Mouse (Mus musculus) embryonic facial prominence, embryonic 11.5 days (tissue): Measurements from ENCODE around the gene Ercc6l. TPM values are rescaled to one million over a fixed set of nuclear protein-coding genes. Genes with fewer than 3 reads are reported as not detected.

Source experiments
- ATAC-seq: fragments of 200-750 bp; cut with Nextera tagmentation; replicated peaks from 2 replicates; pipeline ENCODE4 v1.8.0; 2017; ENCODE audit warnings: low read depth; ENCODE audit not compliant: insufficient number of reproducible peaks, low FRiP score, low TSS enrichment
- DNase-seq: peaks from one replicate; pipeline ENCODE4 v3.0.0-alpha.2; 2015; ENCODE audit warnings: low spot score
- H3K27ac ChIP-seq: fragments of 300-500 bp; sonication (generic); replicated peaks from 2 replicates; pipeline ENCODE4 v1.5.1; 2014; ENCODE audit warnings: mild to moderate bottlenecking, low read depth, low read length, control low read depth
- H3K27me3 ChIP-seq: fragments of 300-500 bp; sonication (generic); 2 replicates; pipeline ENCODE4 v1.6.1; 2014; ENCODE audit warnings: mild to moderate bottlenecking, low read length, moderate library complexity, mixed read lengths; ENCODE audit not compliant: control insufficient read depth, insufficient read depth
- H3K36me3 ChIP-seq: fragments of 300-500 bp; sonication (generic); replicated peaks from 2 replicates; pipeline ENCODE4 v1.6.1; 2014; ENCODE audit warnings: low read depth, mild to moderate bottlenecking, low read length, moderate library complexity, mixed read lengths; ENCODE audit not compliant: control insufficient read depth, insufficient read depth
- H3K4me1 ChIP-seq: fragments of 300-500 bp; sonication (generic); 2 replicates; pipeline ENCODE4 v1.6.1; 2014; ENCODE audit warnings: low read length, mixed read lengths; ENCODE audit not compliant: control insufficient read depth, insufficient read depth
- H3K4me2 ChIP-seq: fragments of 300-500 bp; sonication (generic); 2 replicates; pipeline ENCODE4 v1.6.1; 2014; ENCODE audit warnings: low read depth, mild to moderate bottlenecking, control low read depth, low read length, moderate library complexity
- H3K4me3 ChIP-seq: fragments of 300-500 bp; sonication (generic); 2 replicates; pipeline ENCODE4 v1.5.1; 2014; ENCODE audit warnings: low read depth, low read length, control low read depth
- H3K9ac ChIP-seq: fragments of 300-500 bp; sonication (generic); replicated peaks from 2 replicates; pipeline ENCODE4 v1.6.1; 2014; ENCODE audit warnings: mild to moderate bottlenecking, control low read depth, low read length
- H3K9me3 ChIP-seq: fragments of 300-500 bp; sonication (generic); replicated peaks from 2 replicates; pipeline ENCODE4 v1.6.1; 2016; ENCODE audit warnings: mild to moderate bottlenecking, low read length, inconsistent platforms, mixed read lengths; ENCODE audit not compliant: control insufficient read depth
- WGBS: fragments of 180-500 bp; shearing (Covaris S2); extraction: QIAGEN DNeasy Blood & Tissue Kit; methylation state at CpG from one replicate; pipeline ENCODE4 v1.1.7; 2014; 5-methylcytosine and 5-hydroxymethylcytosine counted together
- polyA plus RNA-seq: library from polyadenylated mRNA; unstranded; fragments of >200 nt; fragmentation: Nextera tagmentation; extraction: Ambion mirVana; gene quantifications from 2 replicates; pipeline ENCODE4 v1.2.1, GENCODE M21; 2014

The Ercc6l gene
- polyA plus RNA-seq, 1 experiment from 2014 or later, result 28.5 TPM

DNA sequence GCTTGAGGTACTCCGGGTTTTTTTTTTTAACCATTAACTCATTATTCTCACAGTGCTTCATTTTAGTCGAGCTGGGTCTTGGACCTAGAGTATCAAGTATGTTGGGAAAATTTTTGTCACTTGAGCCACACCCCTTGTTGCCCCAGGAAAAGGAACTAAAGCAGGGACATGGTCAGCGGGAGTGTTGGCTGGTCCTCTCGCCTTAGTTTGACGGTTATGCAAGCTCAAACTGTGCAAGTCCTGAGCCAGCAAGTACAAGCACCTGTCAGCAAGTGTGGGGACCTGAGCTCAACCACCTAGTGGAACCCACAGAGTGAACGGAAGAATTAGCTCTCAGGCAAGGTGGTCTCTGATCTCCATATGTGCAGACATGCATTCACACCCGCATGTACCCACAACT lies 55.0 kb downstream of the Ercc6l start:
- no peaks in the 10 kb centered on the region for H3K36me3 ChIP-seq
- DNase-seq (no peak), ATAC-seq (no peak)
- H3K9me3 ChIP-seq, result no peaks in the 10 kb centered on the region
- WGBS, result 60% methylated on average over 7 of the region's 7 CpGs
- H3K4me3 ChIP-seq, result no peak overlapping the region
- H3K27ac ChIP-seq, result no peak overlapping the region
- H3K4me1 ChIP-seq, result no peaks in the 10 kb centered on the region
- H3K9ac ChIP-seq, result no peak overlapping the region
- H3K27me3 ChIP-seq, result no peaks in the 10 kb centered on the region
- no peak overlapping the region for H3K4me2 ChIP-seq

DNA sequence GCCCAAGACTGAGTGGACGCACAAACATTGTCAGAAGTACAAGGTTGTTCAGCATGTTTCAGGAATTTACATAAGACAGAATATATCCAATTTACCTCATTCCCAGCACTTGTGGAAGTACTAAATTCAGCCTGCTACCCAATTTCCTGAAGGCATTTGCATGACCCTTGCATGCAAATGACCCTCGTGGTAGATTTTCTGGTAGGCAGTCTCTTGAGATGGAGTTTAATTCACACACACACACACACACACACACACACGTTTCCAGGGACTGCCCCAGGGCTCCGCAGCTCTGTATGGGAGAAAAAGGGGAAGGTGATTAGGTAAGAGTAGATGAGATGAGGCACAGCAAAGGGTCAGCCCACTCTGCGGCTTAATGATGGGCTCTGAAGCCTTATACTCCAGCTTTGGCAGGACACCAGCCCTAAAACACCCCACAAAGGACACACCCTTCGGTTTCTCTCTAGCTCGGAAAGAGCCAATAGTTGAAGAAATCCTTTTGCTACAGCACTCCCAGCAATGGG lies 62.4 kb downstream of the Ercc6l start:
- Histone ChIP-seq H3K4me3 (no peak overlapping the region), H3K9ac (no peak overlapping the region), H3K27me3 (no peaks in the 10 kb centered on the region), H3K36me3 (no peaks in the 10 kb centered on the region), H3K27ac (no peak overlapping the region), H3K4me1 (no peaks in the 10 kb centered on the region), H3K9me3 (no peaks in the 10 kb centered on the region), H3K4me2 (no peak overlapping the region)
- 75% methylated on average over 7 of the region's 7 CpGs for WGBS
- DNase-seq, result no peak
- no peak for ATAC-seq

Other genes starting within 250 kb of the Ercc6l start
- 2.2 TPM in 2 replicates for gene Rtl5, start 85.8 kb downstream of the Ercc6l start, polyA plus RNA-seq
- 67.3 and 70.8 TPM in 2 replicates for gene Pin4, start 37.6 kb downstream of the Ercc6l start, polyA plus RNA-seq
- 797 and 814 TPM in 2 replicates for gene Rps4x, start 32.3 kb upstream of the Ercc6l start, polyA plus RNA-seq
- gene Cited1, start 95.1 kb upstream of the Ercc6l start, polyA plus RNA-seq, result 55.4 and 61.5 TPM in 2 replicates